Mouse (Mus musculus) intestine, embryonic 16.5 days (tissue): ENCODE results near the gene Mark2. TPM values are rescaled to one million over a fixed set of nuclear protein-coding genes. Genes with fewer than 3 reads are reported as not detected.

Experiments used
- ATAC-seq: fragments of 200-750 bp; cut with Nextera tagmentation; 2 replicates; pipeline ENCODE4 v1.8.0; 2017; ENCODE audit warnings: moderate TSS enrichment, moderate library complexity
- H3K27ac ChIP-seq: fragments of 300-500 bp; sonication (generic); 2 replicates; pipeline ENCODE4 v1.5.1; 2014; ENCODE audit warnings: mild to moderate bottlenecking, low read length
- H3K27me3 ChIP-seq: fragments of 300-500 bp; sonication (generic); replicated peaks from 2 replicates; pipeline ENCODE4 v1.6.1; 2014; ENCODE audit warnings: low read length, control low read depth, mixed read lengths; ENCODE audit not compliant: control insufficient read depth, insufficient read depth
- H3K36me3 ChIP-seq: fragments of 300-500 bp; sonication (generic); 2 replicates; pipeline ENCODE4 v1.6.1; 2014; ENCODE audit warnings: low read length, control low read depth; ENCODE audit not compliant: control insufficient read depth, insufficient read depth
- H3K4me1 ChIP-seq: fragments of 300-500 bp; sonication (generic); 2 replicates; pipeline ENCODE4 v1.6.1; 2014; ENCODE audit warnings: low read length, control low read depth, mixed read lengths; ENCODE audit not compliant: control insufficient read depth, insufficient read depth
- H3K4me2 ChIP-seq: fragments of 300-500 bp; sonication (generic); 2 replicates; pipeline ENCODE4 v1.6.1; 2014; ENCODE audit warnings: low read depth, low read length, control low read depth
- H3K4me3 ChIP-seq: fragments of 300-500 bp; sonication (generic); 2 replicates; pipeline ENCODE4 v1.5.1; 2014; ENCODE audit warnings: mild to moderate bottlenecking, low read length
- H3K9ac ChIP-seq: fragments of 300-500 bp; sonication (generic); 2 replicates; pipeline ENCODE4 v1.6.1; 2014; ENCODE audit warnings: low read depth, low read length
- H3K9me3 ChIP-seq: fragments of 300-500 bp; sonication (generic); 2 replicates; pipeline ENCODE4 v1.6.1; 2016; ENCODE audit warnings: low read length, control low read depth; ENCODE audit not compliant: control insufficient read depth
- WGBS: fragments of 180-500 bp; shearing (Covaris S2); extraction: QIAGEN DNeasy Blood & Tissue Kit; methylation state at CpG from one replicate; pipeline ENCODE4 v1.1.7; 2014; 5-methylcytosine and 5-hydroxymethylcytosine counted together
- polyA plus RNA-seq: library from polyadenylated mRNA; unstranded; fragments of >200 nt; fragmentation: Nextera tagmentation; extraction: Ambion mirVana; gene quantifications from 2 replicates; pipeline ENCODE4 v1.2.1, GENCODE M21; 2015

Gene Mark2
- polyA plus RNA-seq, 1 experiment from 2014 or later = 39.1 TPM

- H3K27ac ChIP-seq = no peak overlapping the region
- no peaks in the 10 kb centered on the region for H3K4me1 ChIP-seq
- WGBS = 56% methylated on average over 6 of the region's 6 CpGs
- H3K4me3 ChIP-seq = no peak overlapping the region
- no peaks in the 10 kb centered on the region for H3K27me3 ChIP-seq
- no peak overlapping the region for H3K9ac ChIP-seq
- no peak overlapping the region for H3K4me2 ChIP-seq
- no peaks in the 10 kb centered on the region for H3K9me3 ChIP-seq
- H3K36me3 ChIP-seq = no peaks in the 10 kb centered on the region
- no peak for ATAC-seq
These were observed 12.0 kb upstream of the Mark2 start for GRCm38 (mm10) chr19:7353636-7354035.

GRCm38 (mm10) chr19:7352809-7353495 lies 11.3 kb upstream of the Mark2 start:
- Histone ChIP-seq H3K36me3 (no peaks in the 10 kb centered on the region), H3K27me3 (no peaks in the 10 kb centered on the region), H3K4me3 (no peak overlapping the region), H3K27ac (no peak overlapping the region), H3K4me1 (no peaks in the 10 kb centered on the region), H3K4me2 (no peak overlapping the region), H3K9ac (no peak overlapping the region), H3K9me3 (no peaks in the 10 kb centered on the region)
- WGBS = 81% methylated on average over 11 of the region's 11 CpGs
- no peak for ATAC-seq

GRCm38 (mm10) chr19:7349993-7350392 lies 8.3 kb upstream of the Mark2 start:
- H3K4me1 ChIP-seq = no peaks in the 10 kb centered on the region
- H3K36me3 ChIP-seq = no peaks in the 10 kb centered on the region
- ATAC-seq = no peak
- H3K4me2 ChIP-seq = no peak overlapping the region
- H3K9ac ChIP-seq = no peak overlapping the region
- no peaks in the 10 kb centered on the region for H3K9me3 ChIP-seq
- no peak overlapping the region for H3K4me3 ChIP-seq
- H3K27me3 ChIP-seq = no peaks in the 10 kb centered on the region
- no peak overlapping the region for H3K27ac ChIP-seq
- 56% methylated on average over 1 of the region's 1 CpGs for WGBS

- no peak overlapping the region for H3K27ac ChIP-seq
- H3K4me3 ChIP-seq = no peak overlapping the region
- H3K36me3 ChIP-seq = no peaks in the 10 kb centered on the region
- H3K9me3 ChIP-seq = no peaks in the 10 kb centered on the region
- H3K4me2 ChIP-seq = no peak overlapping the region
- WGBS = 24% methylated on average over 4 of the region's 4 CpGs
- no peak overlapping the region; the same call in 1 of the 2 replicates for H3K9ac ChIP-seq
- H3K27me3 ChIP-seq = no peaks in the 10 kb centered on the region
- H3K4me1 ChIP-seq = peaks cover 4% of the 10 kb centered on the region; the same call in 1 of the 2 replicates
- ATAC-seq = no peak
These were observed 3.6 kb upstream of the Mark2 start for GRCm38 (mm10) chr19:7345235-7345755.

- H3K4me1 ChIP-seq = peaks cover 30% of the 10 kb centered on the region
- no peaks in the 10 kb centered on the region for H3K27me3 ChIP-seq
- no peak overlapping the region for H3K4me2 ChIP-seq
- no peak overlapping the region for H3K27ac ChIP-seq
- no peaks in the 10 kb centered on the region for H3K9me3 ChIP-seq
- ATAC-seq = no peak
- H3K9ac ChIP-seq = no peak overlapping the region
- 70% methylated on average over 2 of the region's 2 CpGs for WGBS
- H3K36me3 ChIP-seq = no peaks in the 10 kb centered on the region
- no peak overlapping the region for H3K4me3 ChIP-seq
These were observed 986 bp upstream of the Mark2 start for GRCm38 (mm10) chr19:7342646-7343045.

- Histone ChIP-seq H3K9me3 (no peaks in the 10 kb centered on the region), H3K27ac (peak overlapping the region; percentile 86), H3K9ac (peak overlapping the region; percentile 87), H3K36me3 (no peaks in the 10 kb centered on the region), H3K27me3 (no peaks in the 10 kb centered on the region), H3K4me1 (peaks cover 39% of the 10 kb centered on the region), H3K4me3 (peak overlapping the region; percentile 74), H3K4me2 (peak overlapping the region; percentile 93)
- WGBS = 2% methylated on average over 30 of the region's 46 CpGs
- peak; percentile 74 for ATAC-seq
These were observed 732 bp downstream of the Mark2 start for GRCm38 (mm10) chr19:7340780-7341475.

GRCm38 (mm10) chr19:7340371-7340779 lies 1.3 kb downstream of the Mark2 start:
- Histone ChIP-seq H3K27ac (peak overlapping the region; percentile 86), H3K36me3 (no peaks in the 10 kb centered on the region), H3K4me3 (peak overlapping the region; percentile 74), H3K9me3 (no peaks in the 10 kb centered on the region), H3K4me2 (peak overlapping the region; percentile 93), H3K4me1 (peaks cover 41% of the 10 kb centered on the region), H3K27me3 (no peaks in the 10 kb centered on the region), H3K9ac (peak overlapping the region; percentile 87)
- WGBS = under 1% methylated on average over 15 of the region's 15 CpGs
- no peak for ATAC-seq

- H3K9ac ChIP-seq = peak overlapping the region; percentile 87
- peaks cover 41% of the 10 kb centered on the region for H3K4me1 ChIP-seq
- H3K27me3 ChIP-seq = no peaks in the 10 kb centered on the region
- H3K9me3 ChIP-seq = no peaks in the 10 kb centered on the region
- no peaks in the 10 kb centered on the region for H3K36me3 ChIP-seq
- H3K27ac ChIP-seq = peak overlapping the region; percentile 86
- ATAC-seq = no peak
- H3K4me3 ChIP-seq = peak overlapping the region; percentile 74
- 20% methylated on average over 4 of the region's 4 CpGs for WGBS
- H3K4me2 ChIP-seq = peak overlapping the region; percentile 93
These were observed 1.8 kb downstream of the Mark2 start for GRCm38 (mm10) chr19:7339867-7340266.

- WGBS = 31% methylated on average over 5 of the region's 5 CpGs
- peak overlapping the region; percentile 87 for H3K9ac ChIP-seq
- ATAC-seq = no peak
- H3K27ac ChIP-seq = peak overlapping the region; percentile 55; the same call in 1 of the 2 replicates
- H3K4me3 ChIP-seq = peak overlapping the region; percentile 74
- H3K4me1 ChIP-seq = peaks cover 46% of the 10 kb centered on the region
- no peaks in the 10 kb centered on the region for H3K36me3 ChIP-seq
- H3K9me3 ChIP-seq = no peaks in the 10 kb centered on the region
- peak overlapping the region; percentile 93 for H3K4me2 ChIP-seq
- H3K27me3 ChIP-seq = no peaks in the 10 kb centered on the region
These were observed 2.6 kb downstream of the Mark2 start for GRCm38 (mm10) chr19:7339026-7339425.
